Mouse (Mus musculus): Measurements from ENCODE around the gene Msh5. TPM values are rescaled to one million over a fixed set of nuclear protein-coding genes. Genes with fewer than 3 reads are reported as not detected.

The Msh5 gene
- 1 to 10 TPM; 4.5 to 5.4 TPM for total RNA-seq (2021)
- long read RNA-seq, experiment 1, partial matches to known transcripts, result 0 of 1 reads
- long read RNA-seq, experiment 1, other reads (novel, unspliced or antisense), result 0 of 1 reads
- long read RNA-seq, experiment 2, partial matches to known transcripts, result 0 of 2 reads
- long read RNA-seq, experiment 2, other reads (novel, unspliced or antisense), result 1 of 2 reads

DNA sequence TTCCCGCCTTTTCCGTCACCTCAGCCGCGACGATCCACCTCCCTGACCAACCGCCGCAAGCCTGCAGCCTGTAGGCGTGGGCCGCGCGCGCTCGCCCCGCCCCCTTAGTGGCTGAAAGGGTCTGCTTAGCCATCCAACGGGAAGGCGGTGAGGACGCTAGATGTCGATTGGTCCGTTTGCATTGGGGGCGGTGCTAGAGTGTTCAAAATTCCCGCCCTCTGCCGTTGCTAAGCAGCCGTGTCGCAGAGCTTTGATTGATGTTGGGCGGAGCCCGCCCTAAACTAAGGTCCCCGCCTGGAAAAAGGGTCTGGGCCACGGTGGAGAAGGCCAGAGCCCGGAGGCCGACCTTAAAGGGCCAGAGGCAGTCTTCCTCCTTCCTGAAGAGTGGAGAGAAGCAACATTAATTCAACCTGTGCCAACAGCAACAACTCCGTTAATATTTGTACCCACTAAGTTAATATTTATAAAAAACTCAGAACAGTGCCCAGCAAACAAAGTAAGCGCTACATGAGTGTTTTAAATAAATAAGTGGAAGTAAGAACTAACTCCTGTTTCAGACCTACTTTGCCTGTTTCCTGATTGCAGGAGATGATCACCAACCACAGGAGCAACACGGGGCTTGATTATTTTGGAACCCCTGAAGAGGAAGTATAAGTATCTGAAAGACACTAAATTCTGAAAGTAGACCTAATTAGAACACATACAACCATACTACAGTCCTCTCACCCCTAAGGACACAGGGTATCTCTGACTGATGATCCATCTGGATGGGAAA, at the start of gene Msh5:
Gene Msh5 (minus strand): TSS at position 65 of the 775 bp plus-strand sequence.
- peak; percentile 95 to 96 for DNase-seq (ENCODE audit: low spot score in 2 of 2)

DNA sequence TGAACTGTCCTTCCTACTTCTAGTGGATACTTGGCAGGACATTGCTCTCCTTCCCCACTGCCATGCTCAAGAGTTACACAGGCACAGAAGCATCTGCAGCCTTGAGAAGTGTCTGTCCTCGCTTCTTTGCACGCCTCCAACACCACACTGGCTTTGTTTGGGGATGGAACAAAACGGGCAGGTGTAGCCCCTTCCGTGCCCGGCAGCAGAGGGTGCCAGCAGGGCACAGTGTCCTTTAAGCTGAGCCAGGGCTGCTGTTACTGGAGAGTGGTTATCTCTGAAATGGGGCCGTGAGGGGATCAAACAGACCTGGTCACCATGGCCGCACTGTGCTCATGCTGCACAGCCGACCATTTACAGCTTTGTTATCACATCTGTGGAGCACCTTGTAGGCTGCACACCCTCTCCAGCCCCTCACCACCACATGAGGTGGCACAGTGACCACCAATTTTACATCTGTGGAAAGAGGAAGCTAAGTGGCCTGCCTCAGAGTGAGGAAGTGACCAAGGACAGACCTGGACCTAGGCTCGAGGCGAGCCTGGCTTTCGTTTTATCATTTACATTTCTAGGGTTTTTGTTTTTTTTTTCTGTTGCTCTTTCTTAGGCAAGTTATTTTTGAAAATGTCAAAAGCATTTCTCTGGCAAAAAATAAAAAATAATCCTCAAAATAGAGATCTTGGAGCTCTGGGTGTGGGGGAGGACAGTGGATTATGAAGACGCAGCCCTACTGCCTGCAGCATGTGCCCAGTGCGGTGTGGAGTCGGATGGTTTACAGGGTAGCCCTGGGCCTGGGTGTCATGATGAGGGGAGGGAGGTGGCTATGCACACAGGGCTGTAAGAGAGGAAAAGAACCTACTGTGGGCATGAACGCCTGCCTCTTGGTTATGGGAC, 48.2 kb upstream of the Msh5 start:
- DNase-seq (ENCODE audit: low spot score in 2 of 2), result no peak

DNA sequence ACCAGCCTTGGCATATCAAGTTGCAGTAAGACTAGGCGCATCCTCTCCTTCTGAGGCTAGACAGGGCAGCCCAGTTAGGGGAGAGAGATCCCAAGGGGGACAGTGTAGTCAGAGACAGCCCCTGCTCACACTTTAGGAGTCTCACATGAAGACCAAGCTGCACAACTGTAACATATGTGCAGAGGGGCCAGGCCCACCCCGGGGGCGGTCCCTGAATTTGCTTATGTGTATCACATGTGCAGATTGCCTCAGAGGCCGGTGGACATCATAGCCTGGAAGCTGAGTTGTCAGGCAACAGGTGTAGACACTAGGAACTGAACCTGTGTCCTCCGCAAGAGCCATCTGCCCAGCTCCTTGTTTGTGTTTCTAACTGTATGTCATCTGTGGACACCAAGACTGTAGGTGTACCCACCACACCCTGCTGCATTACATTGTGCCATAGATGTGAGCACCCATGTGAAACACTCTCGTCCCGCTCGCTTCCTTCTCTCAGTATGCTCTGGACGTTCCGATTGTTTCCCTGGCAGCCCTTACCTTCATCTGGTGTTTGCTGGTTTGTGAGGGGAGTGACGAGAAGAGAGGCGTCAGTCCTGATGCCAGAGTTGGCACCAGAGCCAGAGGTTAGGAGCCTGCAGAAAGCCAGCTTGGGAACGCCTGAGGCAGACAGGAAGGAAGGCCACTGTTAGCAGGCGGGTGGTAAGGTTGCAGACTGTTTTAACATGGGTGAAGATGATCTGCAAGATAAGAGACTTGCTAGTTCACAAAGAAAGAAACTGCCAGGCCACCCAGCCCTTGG, 46.1 kb upstream of the Msh5 start:
- DNase-seq (ENCODE audit: low spot score in 2 of 2), result no peak

DNA sequence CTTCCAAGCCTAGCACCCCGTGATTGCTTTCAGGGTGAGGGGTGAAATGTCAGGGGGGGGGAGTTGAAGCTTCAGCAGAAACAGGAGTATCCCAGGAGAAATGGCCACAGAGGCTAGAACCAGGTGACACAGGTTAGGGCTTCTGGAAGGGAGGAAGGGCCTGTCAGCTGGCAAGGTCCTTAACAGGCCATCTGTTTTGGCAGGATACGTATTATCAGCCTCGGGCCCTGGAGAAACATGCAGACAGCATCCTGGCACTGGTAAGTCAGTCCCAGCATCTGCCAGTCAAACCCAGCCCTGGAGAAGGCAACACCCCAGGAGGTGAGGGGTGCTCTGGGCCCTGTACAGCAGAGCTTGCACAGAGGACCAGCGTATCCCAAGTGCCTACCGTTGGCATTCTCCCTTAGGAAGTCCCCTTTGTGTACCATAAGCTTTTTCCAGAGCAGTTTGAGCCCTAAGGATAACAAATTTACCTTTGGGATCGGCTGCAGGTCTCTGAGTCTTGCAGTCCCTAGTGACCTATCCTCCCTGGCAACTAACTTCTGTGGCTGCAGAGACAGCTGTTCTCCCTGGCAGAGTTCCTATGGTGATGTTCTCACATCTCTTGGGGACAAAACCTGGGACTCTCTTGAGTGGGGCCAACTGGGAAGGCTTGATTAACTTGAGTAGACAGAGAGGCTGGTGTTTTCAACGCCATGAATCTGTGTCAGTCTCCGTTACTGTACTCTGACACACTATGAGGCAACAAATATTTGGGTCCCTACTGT, 43.8 kb upstream of the Msh5 start:
- DNase-seq (ENCODE audit: low spot score in 2 of 2), result no peak

DNA sequence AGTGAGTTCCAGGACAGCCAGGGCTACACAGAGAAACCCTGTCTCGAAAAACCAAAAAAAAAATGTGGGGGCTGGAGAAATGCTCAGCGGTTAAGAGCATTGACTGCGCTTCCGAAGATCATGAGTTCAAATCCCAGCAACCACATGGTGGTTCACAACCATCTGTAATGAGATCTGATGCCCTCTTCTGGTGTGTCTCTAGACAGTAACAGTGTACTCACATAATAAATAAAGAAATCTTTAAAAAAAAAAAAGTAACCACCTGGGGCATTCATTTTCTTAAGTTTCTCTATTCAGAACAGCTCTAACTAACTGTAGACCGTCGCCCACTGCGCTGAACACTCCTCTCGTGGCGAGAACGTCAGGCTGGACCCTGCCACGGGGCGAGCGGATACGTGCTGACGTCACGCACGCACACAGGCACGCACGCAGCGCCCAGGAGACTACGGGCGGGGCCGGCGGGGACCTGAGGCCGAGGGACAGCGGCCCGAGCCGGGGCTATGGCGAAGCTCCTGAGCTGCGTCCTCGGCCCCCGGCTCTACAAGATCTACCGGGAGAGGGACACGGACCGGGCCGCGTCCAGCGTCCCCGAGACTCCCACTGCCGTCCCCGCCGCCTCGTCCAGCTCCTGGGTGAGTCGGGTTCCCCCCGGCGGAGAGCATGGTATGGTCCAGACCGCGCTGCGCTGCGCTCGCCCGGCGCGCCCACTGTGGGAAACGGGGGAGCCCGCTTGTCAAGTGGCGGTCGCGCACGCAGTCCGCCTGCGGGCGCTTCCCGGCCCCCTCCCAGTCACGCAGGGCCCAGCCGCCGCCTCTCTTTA, 42.5 kb upstream of the Msh5 start, which contains the start of gene Abhd16a:
Gene Abhd16a (plus strand): TSS at position 439 of the 820 bp plus-strand sequence.
- DNase-seq (ENCODE audit: low spot score in 2 of 2), result peak; percentile 90 to 95

DNA sequence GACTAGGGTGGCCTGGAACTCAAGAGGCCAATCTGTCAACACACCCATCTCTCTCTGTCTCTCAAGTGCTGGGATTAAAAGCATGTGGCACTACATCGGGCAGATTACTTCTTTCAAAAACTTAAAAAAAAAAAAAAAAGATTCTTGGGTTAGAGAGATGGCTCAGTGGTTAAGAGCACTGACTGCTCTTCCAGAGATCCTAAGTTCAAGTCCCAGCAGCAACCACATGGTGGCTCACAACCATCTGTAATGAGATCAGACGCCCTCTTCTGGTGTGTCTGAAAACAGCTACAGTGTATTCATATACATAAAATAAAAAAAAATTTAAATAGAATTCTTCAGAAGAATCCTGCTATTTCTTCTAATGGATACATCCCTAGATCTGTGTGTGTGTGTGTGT, 41.6 kb upstream of the Msh5 start:
- no peak for DNase-seq (ENCODE audit: low spot score in 2 of 2)

DNA sequence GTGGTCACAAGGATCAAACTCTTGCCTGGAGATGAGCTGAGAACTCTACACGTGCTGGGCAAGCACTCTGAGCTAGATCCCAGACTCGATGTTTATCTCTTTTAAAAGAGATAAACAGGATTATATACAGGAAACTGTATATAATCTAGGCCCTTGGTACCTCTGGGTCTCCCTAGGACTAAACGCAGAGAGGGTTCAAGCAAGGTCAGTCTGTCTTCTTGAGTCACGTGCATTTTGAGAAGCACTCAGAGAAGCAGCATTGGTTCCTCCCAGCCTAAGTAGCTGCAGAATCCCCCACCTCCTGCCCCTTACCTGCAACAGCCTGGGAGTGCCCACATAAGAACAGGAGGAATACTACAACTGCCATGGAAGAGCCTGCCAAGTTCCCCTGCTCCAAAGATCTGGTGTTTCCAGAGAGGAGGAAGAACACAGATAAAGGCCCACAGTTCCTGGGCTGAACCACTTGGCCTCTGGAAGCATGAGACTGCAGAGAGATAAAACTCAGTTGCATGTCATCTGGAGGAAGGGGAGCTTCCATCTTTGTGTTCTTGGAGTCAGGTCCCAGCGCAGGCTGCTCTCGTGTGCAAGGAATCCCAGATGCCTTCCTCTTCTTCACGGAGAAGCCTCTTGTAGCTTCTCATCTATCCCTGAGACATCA, 38.8 kb upstream of the Msh5 start, which contains the start of gene Ly6g6f:
Gene Ly6g6f (minus strand): TSS at position 403 of the 658 bp plus-strand sequence.
- DNase-seq (ENCODE audit: low spot score in 2 of 2), result no peak

DNA sequence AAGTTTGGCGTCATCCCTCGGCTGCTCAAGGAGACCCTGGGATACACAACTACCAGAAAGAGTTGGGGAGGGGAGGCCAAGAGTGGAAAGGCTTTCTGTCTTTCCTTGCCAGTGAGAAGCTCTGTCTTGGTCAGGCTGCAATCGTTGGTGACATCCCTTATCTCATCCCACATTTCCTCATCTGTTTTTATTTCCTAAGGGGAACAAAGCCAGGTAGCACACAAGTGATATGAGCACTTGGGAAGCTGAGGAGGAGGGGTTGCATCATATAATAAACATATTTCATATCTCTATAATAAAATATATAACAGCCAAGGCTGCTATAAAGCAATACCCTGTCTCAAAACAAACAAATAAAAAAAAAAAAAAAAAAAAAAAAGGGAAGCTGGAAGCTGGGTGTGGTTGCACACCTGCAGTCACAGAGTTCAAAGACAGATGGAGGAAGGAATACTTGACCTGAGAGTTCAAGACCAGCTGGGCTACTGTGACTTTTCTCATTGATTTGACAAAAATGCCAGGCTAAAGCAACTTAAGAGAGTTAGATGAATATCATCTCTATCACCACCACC, 37.5 kb upstream of the Msh5 start:
- no peak for DNase-seq (ENCODE audit: low spot score in 2 of 2)

DNA sequence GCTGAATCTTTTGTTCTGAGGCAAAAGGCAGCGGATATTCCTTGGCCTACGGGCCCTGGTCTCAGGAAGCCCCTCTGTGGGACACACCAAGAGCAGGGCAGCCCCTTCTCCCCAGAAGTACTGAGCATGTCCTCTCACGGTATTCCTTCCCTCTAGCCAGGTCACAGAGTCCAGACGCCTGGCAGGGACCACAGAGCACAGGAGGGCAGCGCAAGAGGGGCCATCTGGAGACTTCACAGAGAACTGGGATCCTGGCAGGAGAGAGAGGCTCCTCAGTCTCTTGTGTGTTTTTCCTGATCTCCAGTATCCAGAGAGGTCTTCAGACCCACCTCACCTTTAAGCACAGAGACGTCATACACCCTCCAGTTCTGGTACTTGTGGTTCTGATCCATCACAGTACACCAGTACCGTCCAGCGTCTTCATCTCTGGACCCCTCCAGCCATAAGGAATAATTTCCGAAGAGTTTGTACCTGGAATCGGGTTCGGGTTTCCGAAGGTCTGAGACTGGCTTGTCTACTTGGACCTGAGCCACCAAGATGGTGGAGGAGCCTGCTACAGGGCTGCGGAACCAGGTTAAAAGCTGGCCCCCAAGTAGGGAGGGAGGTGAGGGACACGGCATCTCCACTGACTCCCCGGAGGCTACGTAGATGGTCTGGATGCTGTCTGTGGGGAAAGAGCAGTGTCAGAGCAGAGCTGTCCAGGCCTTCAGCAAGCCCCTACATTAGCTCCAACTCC, 36.5 kb upstream of the Msh5 start:
- DNase-seq (ENCODE audit: low spot score in 2 of 2), result no peak

DNA sequence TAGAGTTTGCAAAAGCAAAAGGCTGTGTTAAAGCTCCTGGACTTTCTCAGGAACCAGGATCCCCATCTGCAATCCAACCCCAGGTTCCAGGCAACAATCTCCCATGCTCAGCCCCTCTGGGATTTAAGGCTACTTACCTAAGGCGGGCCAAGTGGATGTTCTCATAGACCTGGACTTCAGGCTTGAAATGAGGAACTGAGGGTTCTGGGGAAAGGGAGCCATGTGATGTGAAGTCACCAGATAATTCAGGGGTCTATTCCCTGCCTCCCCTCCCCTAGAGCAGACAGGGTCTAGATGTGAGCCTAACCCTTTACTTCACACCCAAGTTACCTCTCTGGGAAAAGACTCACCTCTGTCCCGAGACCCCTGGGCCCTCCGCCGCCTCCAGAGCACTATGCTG, 34.2 kb upstream of the Msh5 start:
- no peak for DNase-seq (ENCODE audit: low spot score in 2 of 2)

DNA sequence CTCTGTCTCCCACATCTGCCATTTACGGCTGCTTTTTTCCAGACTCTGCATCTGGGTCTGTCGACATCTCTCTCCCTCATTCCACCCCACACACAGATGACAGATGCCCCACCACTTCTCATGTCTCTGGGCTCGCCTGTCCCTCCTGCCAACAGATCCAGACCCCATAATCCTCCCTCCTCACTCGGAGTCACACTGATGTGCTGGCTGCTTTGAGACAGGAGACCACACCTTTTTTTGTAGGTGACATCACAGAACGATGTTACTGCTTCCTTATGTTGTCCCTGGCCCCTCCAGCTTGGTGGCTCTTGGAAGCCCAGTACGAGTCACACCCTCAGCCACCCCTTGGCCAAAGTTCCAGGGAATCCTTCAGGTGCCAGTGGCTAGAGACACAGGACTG, 33.7 kb upstream of the Msh5 start:
- no peak for DNase-seq (ENCODE audit: low spot score in 2 of 2)

DNA sequence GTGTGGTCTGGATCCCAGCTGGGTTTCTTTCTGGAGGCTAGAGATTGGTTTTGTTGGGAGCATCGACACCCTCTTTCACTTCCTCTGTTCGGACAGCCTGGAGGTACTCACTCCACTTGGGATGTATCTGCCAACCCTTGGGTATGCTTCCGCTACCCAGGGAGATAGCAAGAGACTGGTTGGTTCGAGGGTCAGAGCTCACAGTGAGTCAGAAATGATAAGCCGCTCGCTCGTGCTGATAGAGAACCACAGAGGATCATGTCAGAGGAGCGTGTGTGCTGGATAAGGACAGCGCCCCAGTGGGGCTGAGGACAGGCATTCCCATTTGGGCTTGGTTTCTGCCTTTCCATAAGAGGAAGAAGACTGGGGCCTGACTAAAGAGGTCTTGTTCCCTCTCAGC, 33.2 kb upstream of the Msh5 start:
- DNase-seq (ENCODE audit: low spot score in 2 of 2), result no peak

DNA sequence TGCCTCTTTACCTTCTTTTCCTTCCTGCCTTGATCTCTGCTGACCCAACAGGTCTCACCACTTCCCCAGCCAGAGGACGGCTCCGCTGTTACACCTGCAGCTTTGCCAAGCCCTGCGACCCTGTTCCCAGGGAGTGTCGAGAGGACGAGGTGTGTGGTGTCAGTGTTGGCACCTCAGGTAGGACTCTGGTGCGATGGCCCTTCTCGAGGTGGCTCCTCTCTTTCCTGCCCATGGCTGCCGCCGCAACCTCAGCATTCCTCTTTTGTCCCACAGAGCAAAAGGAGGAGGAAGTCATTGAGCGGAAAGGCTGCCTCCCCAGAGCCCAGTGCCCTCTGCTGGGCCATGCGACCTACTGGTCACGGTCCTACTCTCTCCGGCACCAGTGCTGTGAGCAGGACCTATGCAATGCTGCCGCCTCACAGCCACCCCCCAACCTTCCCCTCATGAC, 31.3 kb upstream of the Msh5 start, which contains the start of gene Ly6g6d:
Gene Ly6g6d (minus strand): TSS at position 280 of the 448 bp plus-strand sequence.
- DNase-seq (ENCODE audit: low spot score in 2 of 2), result no peak

DNA sequence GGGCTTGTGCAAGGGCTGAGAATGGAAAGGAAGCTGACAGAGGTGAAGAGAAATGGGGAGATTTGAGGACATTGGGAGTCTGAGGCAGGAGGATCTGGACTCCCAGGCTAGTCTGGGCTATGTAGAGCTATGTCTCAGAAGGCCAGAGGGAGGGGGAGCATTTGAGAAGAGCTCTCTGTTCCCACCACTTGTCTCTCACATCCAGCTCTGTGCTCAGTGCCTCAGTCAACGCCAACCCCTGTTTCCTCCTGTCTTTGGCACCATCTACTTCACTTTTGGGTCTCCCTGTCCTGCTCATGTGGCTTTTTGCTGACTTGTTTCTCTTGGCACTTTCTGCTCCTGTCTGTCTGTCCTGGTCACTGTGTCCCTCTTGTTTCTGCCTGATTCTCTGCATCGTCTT, 30.7 kb upstream of the Msh5 start:
- no peak for DNase-seq (ENCODE audit: low spot score in 2 of 2)

DNA sequence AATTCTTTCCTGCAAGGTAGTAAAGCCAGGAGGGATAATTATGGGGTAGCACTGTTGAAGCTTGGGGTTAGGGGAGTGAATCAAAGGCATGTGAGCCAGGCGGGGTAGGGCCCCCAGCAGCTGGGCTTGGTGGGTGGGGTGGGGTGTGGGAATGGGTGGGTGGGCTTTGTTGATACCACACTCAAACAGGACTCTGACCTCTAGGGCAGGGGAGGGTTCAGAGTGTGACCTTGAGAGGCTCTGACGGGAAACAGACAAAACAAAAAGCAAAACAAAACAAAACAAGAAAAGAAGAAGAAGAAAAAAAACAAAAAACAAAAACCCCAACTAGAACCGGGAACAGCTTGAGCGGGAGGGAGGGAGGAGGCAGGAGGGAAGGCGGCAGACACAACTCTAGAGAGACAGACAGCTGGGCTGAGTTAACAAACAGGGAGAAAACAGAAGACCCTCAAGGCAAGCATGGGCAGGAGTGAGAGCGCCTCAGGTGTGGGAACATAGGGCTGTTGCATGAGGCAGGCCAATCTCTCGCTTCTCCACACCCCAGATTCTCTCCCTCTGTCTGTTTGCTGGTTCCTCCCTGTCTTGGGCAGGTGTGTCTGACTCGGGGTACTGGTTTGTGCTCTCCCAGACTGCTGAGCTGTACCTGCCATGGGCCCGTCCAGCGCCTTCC, 30.1 kb upstream of the Msh5 start, which contains the start of gene Ly6g6e:
Gene Ly6g6e (plus strand): TSS at position 396 of the 670 bp plus-strand sequence.
- no peak for DNase-seq (ENCODE audit: low spot score in 2 of 2)

DNA sequence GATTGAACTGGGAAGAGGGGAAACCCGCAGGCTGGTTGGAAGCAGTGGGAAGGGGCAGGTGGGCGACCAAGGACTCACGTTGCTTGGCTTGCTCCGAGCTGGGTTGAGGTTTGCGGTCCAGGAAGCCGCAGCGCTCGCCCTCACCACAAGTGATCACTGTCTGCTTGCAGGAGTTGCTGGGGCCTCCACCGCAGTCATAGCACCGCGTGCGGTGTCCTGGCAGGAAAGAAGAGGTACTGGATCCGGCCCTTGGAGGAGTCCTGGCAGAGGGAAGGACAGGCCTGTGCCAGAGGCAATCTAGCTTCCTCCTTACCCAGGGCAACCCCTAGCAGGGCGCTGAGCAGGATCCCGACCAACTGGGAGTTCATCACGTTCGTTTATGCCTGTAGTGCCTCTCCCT, 27.6 kb upstream of the Msh5 start:
- no peak for DNase-seq (ENCODE audit: low spot score in 2 of 2)

DNA sequence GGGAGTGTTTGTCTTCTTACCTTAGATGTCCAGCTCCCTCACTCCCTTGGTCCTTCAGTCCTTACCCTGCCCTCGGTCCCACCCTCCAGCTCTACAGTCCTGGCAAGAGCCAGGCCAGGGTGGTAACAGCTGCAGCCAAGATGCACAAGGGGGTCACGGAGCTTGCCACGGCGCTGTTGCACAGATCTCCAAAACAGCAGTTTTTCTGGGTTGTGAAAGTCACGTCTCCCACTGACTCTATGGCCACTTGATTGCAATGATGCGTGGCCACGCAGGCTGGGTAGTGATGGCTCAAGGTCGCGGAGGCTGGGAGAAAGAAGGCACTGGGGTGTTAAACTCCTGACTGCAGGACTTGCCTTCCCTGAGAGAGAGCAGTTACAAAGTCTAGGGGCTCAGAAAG, 24.9 kb upstream of the Msh5 start:
- no peak for DNase-seq (ENCODE audit: low spot score in 2 of 2)

All from gastrocnemius, postnatal 4 days (tissue).